Mouse (Mus musculus): ENCODE results near the gene Tyk2.

Tyk2 gene

DNA sequence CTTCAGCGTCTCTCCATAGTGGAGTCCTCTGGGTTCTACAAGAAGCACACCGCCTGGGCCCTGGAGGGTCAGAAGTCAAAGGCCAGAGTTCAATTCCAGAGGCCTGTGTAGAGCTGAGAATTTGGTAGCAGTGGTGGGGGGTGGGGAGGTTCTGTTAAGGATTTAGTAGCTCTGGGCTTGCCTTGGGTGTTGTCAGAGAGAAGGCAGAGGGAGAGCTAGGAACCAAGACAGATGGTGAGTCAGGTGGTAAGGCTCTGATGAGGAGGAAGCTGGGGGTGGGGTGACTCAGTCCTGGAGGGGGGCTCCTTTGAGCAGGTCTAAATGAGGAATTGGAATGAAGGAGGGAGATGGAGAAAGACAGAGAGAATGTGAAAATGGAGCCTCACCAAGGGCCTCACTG is 68.1 kb downstream of the Tyk2 start:
- DNase-seq (ENCODE audit: low spot score in 2 of 2): no peak

All from natural killer cell, adult 2 months (primary cell).